Mouse (Mus musculus) embryonic facial prominence, embryonic 14.5 days (tissue): Measurements from ENCODE around the gene Acp6. TPM values are rescaled to one million over a fixed set of nuclear protein-coding genes. Genes with fewer than 3 reads are reported as not detected.

Experiments used
- ATAC-seq: fragments of 200-750 bp; cut with Nextera tagmentation; 2 replicates; pipeline ENCODE4 v1.8.0; 2017; ENCODE audit warnings: low read depth, moderate number of reproducible peaks, moderate TSS enrichment
- DNase-seq: peaks from one replicate; pipeline ENCODE4 v3.0.0-alpha.2; 2015; ENCODE audit warnings: low spot score
- H3K27ac ChIP-seq: fragments of 300-500 bp; sonication (generic); replicated peaks from 2 replicates; pipeline ENCODE4 v1.5.1; 2014; ENCODE audit warnings: low read depth, mild to moderate bottlenecking, low read length, moderate library complexity
- H3K27me3 ChIP-seq: fragments of 300-500 bp; sonication (generic); replicated peaks from 2 replicates; pipeline ENCODE4 v1.6.1; 2014; ENCODE audit warnings: low read length; ENCODE audit not compliant: control insufficient read depth, insufficient read depth
- H3K36me3 ChIP-seq: fragments of 300-500 bp; sonication (generic); 2 replicates; pipeline ENCODE4 v1.6.1; 2014; ENCODE audit warnings: low read length, mixed read lengths; ENCODE audit not compliant: control insufficient read depth, insufficient read depth
- H3K4me1 ChIP-seq: fragments of 300-500 bp; sonication (generic); 2 replicates; pipeline ENCODE4 v1.6.1; 2014; ENCODE audit warnings: antibody characterized with exemption, low read length; ENCODE audit not compliant: control insufficient read depth, insufficient read depth
- H3K4me2 ChIP-seq: fragments of 300-500 bp; sonication (generic); 2 replicates; pipeline ENCODE4 v1.6.1; 2014; ENCODE audit warnings: low read depth, mild to moderate bottlenecking, low read length, moderate library complexity, mixed read lengths
- H3K4me3 ChIP-seq: fragments of 300-500 bp; sonication (generic); 2 replicates; pipeline ENCODE4 v1.5.1; 2014; ENCODE audit warnings: low read depth, mild to moderate bottlenecking, low read length
- H3K9ac ChIP-seq: fragments of 300-500 bp; sonication (generic); 2 replicates; pipeline ENCODE4 v1.6.1; 2014; ENCODE audit warnings: low read depth, mild to moderate bottlenecking, low read length, moderate library complexity, mixed read lengths
- H3K9me3 ChIP-seq: fragments of 300-500 bp; sonication (generic); 2 replicates; pipeline ENCODE4 v1.6.1; 2016; ENCODE audit warnings: low read length; ENCODE audit not compliant: control insufficient read depth
- WGBS: fragments of 180-500 bp; shearing (Covaris S2); extraction: QIAGEN DNeasy Blood & Tissue Kit; methylation state at CpG from one replicate; pipeline ENCODE4 v1.1.7; 2014; 5-methylcytosine and 5-hydroxymethylcytosine counted together
- polyA plus RNA-seq: library from polyadenylated mRNA; unstranded; fragments of >200 nt; fragmentation: Nextera tagmentation; extraction: Ambion mirVana; gene quantifications from 2 replicates; pipeline ENCODE4 v1.2.1, GENCODE M21; 2014

Gene Acp6
- polyA plus RNA-seq, 1 experiment from 2014 or later = 31.5 TPM

DNA sequence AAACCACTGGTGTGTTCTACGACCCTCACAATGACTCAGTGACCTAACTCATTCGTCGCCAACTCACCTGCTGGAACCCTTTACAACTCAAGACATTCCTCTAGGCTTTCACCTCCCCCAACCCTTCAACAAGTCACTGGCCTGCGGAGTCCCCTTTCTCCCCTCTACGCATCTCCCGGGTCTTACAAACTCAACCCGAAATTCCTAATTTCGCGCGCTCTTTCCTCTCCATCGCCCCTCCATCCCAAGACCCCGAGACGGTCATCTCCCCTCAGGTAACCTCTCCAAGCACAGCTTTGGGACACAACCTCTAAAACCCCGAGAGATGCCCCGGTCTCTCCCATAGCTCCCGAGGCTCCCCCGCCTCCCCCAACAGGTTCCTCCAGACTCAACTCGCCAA, 68.1 kb downstream of the Acp6 start:
- peak overlapping the region; percentile 94 for H3K9ac ChIP-seq
- peak overlapping the region; percentile 90 for H3K27ac ChIP-seq
- H3K4me1 ChIP-seq = peaks cover 22% of the 10 kb centered on the region
- peaks cover 13% of the 10 kb centered on the region; the same call in 1 of the 2 replicates for H3K36me3 ChIP-seq
- no peaks in the 10 kb centered on the region for H3K9me3 ChIP-seq
- no peaks in the 10 kb centered on the region for H3K27me3 ChIP-seq
- 1% methylated on average over 18 of the region's 18 CpGs for WGBS
- peak overlapping the region; percentile 66 for H3K4me2 ChIP-seq
- peak; percentile 29 for DNase-seq
- peak overlapping the region; percentile 84 for H3K4me3 ChIP-seq
- ATAC-seq = no peak; the same call in 1 of the 2 replicates

Other genes with a start within 250 kb of the Acp6 start
- gene Gja8, start 232.8 kb upstream of the Acp6 start, polyA plus RNA-seq = not detected in 2 replicates
- 36.0 and 39.4 TPM in 2 replicates for gene Bcl9, start 139.1 kb downstream of the Acp6 start, polyA plus RNA-seq